Mouse (Mus musculus) lung, postnatal 0 days (tissue): ENCODE results near the gene Iqgap3.

Experiments
- CTCF ChIP-seq: IDR thresholded peaks from 2 replicates; pipeline ENCODE4 v1.5.1; 2016; ENCODE audit warnings: antibody characterized with exemption, mild to moderate bottlenecking
- EP300 ChIP-seq: IDR thresholded peaks from 2 replicates; pipeline ENCODE4 v1.6.1; 2016; ENCODE audit warnings: antibody characterized with exemption, mild to moderate bottlenecking, control low read depth

DNA sequence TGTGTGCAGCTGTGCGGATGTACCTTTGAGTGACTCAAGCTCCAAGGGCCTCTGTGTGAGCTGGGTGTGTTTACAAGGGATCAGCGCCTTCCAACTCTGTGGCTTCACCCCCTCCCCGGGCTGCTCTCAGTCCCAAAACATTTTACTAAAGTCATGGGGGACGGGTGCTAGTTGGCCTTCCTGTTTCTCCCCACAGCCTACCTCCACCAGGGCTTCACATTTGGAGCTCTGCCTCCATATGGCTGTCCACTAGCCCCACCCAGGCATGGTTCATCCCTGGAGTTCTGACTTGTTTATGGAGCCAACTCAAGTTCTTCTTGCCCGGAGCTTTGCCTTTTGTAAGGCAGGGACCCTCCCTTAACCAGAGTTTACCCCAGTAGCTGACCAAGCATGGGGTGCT, 88.6 kb downstream of the Iqgap3 start:
- no peak for TF ChIP-seq CTCF
- no peak for TF ChIP-seq EP300
